Mouse (Mus musculus): ENCODE results near the gene Gtf2i. TPM values are rescaled to one million over a fixed set of nuclear protein-coding genes. Genes with fewer than 3 reads are reported as not detected.
"Not testable (repeated sequence)": the region's sequence is repeated elsewhere in the genome, so short reads cannot be mapped to it uniquely, and the experiment has no call there.

Gtf2i gene
- total RNA-seq (2015) (89.9 and 91.0 TPM in 2 replicates), total RNA-seq (2017) (46.6 and 54.0 TPM in 2 replicates)

- peak; percentile 76 for ATAC-seq (replicated peaks; ENCODE audit: poor library complexity)
Measured at GRCm38 (mm10) chr5:134314688-134315622, at the start of gene Gtf2i. Gene Gtf2i (minus strand): TSS chr5:134314760.

- ATAC-seq (replicated peaks; ENCODE audit: poor library complexity): no peak
Measured at GRCm38 (mm10) chr5:134359101-134359500, 44.5 kb upstream of the Gtf2i start.

- ATAC-seq (replicated peaks; ENCODE audit: poor library complexity): not testable (repeated sequence)
Measured at GRCm38 (mm10) chr5:134355372-134355771, 40.8 kb upstream of the Gtf2i start.

GRCm38 (mm10) chr5:134353117-134353516 lies 38.6 kb upstream of the Gtf2i start:
- no peak for ATAC-seq (replicated peaks; ENCODE audit: poor library complexity)

- peak; percentile 68 for ATAC-seq (replicated peaks; ENCODE audit: poor library complexity)
Measured at GRCm38 (mm10) chr5:134352527-134353001, 38.0 kb upstream of the Gtf2i start.

GRCm38 (mm10) chr5:134350660-134351059 lies 36.1 kb upstream of the Gtf2i start:
- ATAC-seq (replicated peaks; ENCODE audit: poor library complexity): peak; percentile 96

- ATAC-seq (replicated peaks; ENCODE audit: poor library complexity): no peak
Measured at GRCm38 (mm10) chr5:134347066-134347465, 32.5 kb upstream of the Gtf2i start.

- ATAC-seq (replicated peaks; ENCODE audit: poor library complexity): peak; percentile 77
Measured at GRCm38 (mm10) chr5:134345449-134345848, 30.9 kb upstream of the Gtf2i start.

GRCm38 (mm10) chr5:134344076-134344475 lies 29.5 kb upstream of the Gtf2i start:
- ATAC-seq (replicated peaks; ENCODE audit: poor library complexity): no peak

GRCm38 (mm10) chr5:134343530-134343929 lies 29.0 kb upstream of the Gtf2i start:
- ATAC-seq (replicated peaks; ENCODE audit: poor library complexity): not testable (repeated sequence)

GRCm38 (mm10) chr5:134342503-134343205 lies 28.1 kb upstream of the Gtf2i start:
- peak; percentile 60 for ATAC-seq (replicated peaks; ENCODE audit: poor library complexity)

GRCm38 (mm10) chr5:134341721-134342120 lies 27.2 kb upstream of the Gtf2i start:
- no peak for ATAC-seq (replicated peaks; ENCODE audit: poor library complexity)

- ATAC-seq (replicated peaks; ENCODE audit: poor library complexity): peak; percentile 86
Measured at GRCm38 (mm10) chr5:134341321-134341720, 26.8 kb upstream of the Gtf2i start.

- ATAC-seq (replicated peaks; ENCODE audit: poor library complexity): no peak
Measured at GRCm38 (mm10) chr5:134340101-134340522, 25.6 kb upstream of the Gtf2i start.

GRCm38 (mm10) chr5:134337012-134337411 lies 22.5 kb upstream of the Gtf2i start:
- not testable (repeated sequence) for ATAC-seq (replicated peaks; ENCODE audit: poor library complexity)

- no peak for ATAC-seq (replicated peaks; ENCODE audit: poor library complexity)
Measured at GRCm38 (mm10) chr5:134332743-134333142, 18.2 kb upstream of the Gtf2i start.

GRCm38 (mm10) chr5:134330082-134330481 lies 15.5 kb upstream of the Gtf2i start:
- ATAC-seq (replicated peaks; ENCODE audit: poor library complexity): no peak

- no peak for ATAC-seq (replicated peaks; ENCODE audit: poor library complexity)
Measured at GRCm38 (mm10) chr5:134329311-134329710, 14.8 kb upstream of the Gtf2i start.

- ATAC-seq (replicated peaks; ENCODE audit: poor library complexity): peak; percentile 12; the same call in 1 of the 2 replicates
Measured at GRCm38 (mm10) chr5:134328482-134329001, 14.0 kb upstream of the Gtf2i start.

- ATAC-seq (replicated peaks; ENCODE audit: poor library complexity): peak; percentile 73
Measured at GRCm38 (mm10) chr5:134325856-134326566, 11.5 kb upstream of the Gtf2i start.

GRCm38 (mm10) chr5:134323869-134324268 lies 9.3 kb upstream of the Gtf2i start:
- ATAC-seq (replicated peaks; ENCODE audit: poor library complexity): no peak

Data from megakaryocyte progenitor cell, adult 5-6 weeks (primary cell).